Mouse (Mus musculus) forebrain, embryonic 15.5 days (tissue): ENCODE measurements at regions not wholly inside any gene's neighbourhood (a gene's known extent, or its start where the extent isn't known, plus 50 kb on each side); places are given as distances from the start of the nearest gene placed in this dataset.

Source experiments
- ATAC-seq: fragments of 200-750 bp; cut with Nextera tagmentation; replicated peaks from 2 replicates; pipeline ENCODE4 v1.8.0; 2017; ENCODE audit warnings: mild to moderate bottlenecking, moderate TSS enrichment, moderate library complexity
- H3K27ac ChIP-seq: fragments of 300-500 bp; sonication (generic); replicated peaks from 2 replicates; pipeline ENCODE4 v1.5.1; 2015; ENCODE audit warnings: mild to moderate bottlenecking, inconsistent platforms
- H3K27me3 ChIP-seq: fragments of 300-500 bp; sonication (generic); 2 replicates; pipeline ENCODE4 v1.6.1; 2015; ENCODE audit warnings: inconsistent platforms
- H3K36me3 ChIP-seq: fragments of 300-500 bp; sonication (generic); 2 replicates; pipeline ENCODE4 v1.6.1; 2015; ENCODE audit warnings: mild to moderate bottlenecking, inconsistent platforms
- H3K4me1 ChIP-seq: fragments of 300-500 bp; sonication (generic); 2 replicates; pipeline ENCODE4 v1.6.1; 2015; ENCODE audit warnings: inconsistent platforms
- H3K4me2 ChIP-seq: fragments of 300-500 bp; sonication (generic); replicated peaks from 2 replicates; pipeline ENCODE4 v1.6.1; 2015; ENCODE audit warnings: mild to moderate bottlenecking, inconsistent platforms
- H3K4me3 ChIP-seq: fragments of 300-500 bp; sonication (generic); 2 replicates; pipeline ENCODE4 v1.5.1; 2015; ENCODE audit warnings: mild to moderate bottlenecking, inconsistent platforms
- H3K9ac ChIP-seq: fragments of 300-500 bp; sonication (generic); replicated peaks from 2 replicates; pipeline ENCODE4 v1.6.1; 2015; ENCODE audit warnings: mild to moderate bottlenecking, inconsistent platforms
- H3K9me3 ChIP-seq: fragments of 300-500 bp; sonication (generic); 2 replicates; pipeline ENCODE4 v1.6.1; 2016; ENCODE audit warnings: inconsistent platforms
- WGBS: fragments of 180-500 bp; shearing (Covaris S2); methylation state at CpG from one replicate; pipeline ENCODE4 v1.1.7; 2015; ENCODE audit warnings: mixed read lengths; 5-methylcytosine and 5-hydroxymethylcytosine counted together

DNA sequence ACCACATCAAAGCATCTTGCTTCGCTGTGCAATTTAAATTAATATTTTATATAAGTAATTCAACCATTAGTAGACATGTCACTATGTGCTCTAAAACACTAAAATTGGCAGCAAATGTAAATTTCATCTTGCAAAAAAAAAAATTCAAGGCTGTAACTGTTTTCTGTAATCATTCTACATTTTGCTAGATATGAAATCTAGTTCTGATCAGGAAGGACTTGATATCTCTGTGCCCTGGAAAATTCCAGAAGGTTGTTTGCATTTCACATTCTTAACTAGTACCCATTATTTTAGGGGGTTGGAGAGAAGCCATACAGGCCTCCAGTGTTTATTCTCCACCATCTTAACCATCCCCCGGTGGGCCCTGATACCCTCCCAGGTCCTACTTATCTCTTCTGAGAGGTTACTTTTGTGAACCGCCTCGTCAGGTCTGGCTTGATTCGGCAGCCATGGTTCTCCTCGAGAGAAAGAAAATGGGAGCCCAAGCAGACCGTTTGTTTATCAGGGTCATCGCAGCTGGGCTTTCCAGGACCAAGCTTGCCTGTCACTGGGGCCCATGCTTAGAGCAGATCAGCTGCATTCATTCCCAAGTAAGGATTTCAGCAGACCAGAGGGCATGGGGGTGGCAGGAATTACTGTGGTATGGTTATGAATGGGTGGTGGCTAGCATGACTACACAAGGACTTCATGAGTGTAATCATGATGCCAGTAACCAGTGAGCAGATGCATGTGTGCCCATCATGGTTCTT is 226.9 kb upstream of the Trib2 start:
- 90% methylated on average over 8 of the region's 8 CpGs for WGBS
- Histone ChIP-seq H3K36me3 (no peaks in the 10 kb centered on the region), H3K9me3 (no peaks in the 10 kb centered on the region), H3K4me1 (0 out of 2 replicates have a peak, but pooled peaks cover 2% of the 10 kb centered on the region), H3K4me3 (no peak overlapping the region), H3K9ac (no peak overlapping the region), H3K27ac (no peak overlapping the region), H3K4me2 (no peak overlapping the region), H3K27me3 (no peaks in the 10 kb centered on the region)
- ATAC-seq, result no peak

DNA sequence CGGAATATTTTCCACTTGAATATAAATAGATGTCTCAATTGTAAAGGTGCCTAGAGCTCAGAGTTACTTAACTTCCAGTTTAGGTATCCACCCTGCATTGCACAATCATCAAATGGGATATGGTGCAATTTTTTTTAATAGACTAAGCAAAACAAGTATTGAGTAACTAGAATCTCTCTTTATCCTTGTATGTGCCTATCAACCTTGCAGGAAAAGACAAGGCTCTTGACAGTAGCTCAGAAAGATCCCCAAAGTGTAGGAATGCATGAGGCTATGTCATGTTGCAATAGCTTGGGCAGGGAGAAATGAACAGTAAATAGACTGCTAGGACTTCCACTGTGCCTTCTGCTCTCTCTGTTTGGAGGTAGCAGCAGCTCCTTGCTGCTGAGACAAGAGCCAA is 225.6 kb upstream of the Trib2 start:
- H3K9me3 ChIP-seq, result no peaks in the 10 kb centered on the region
- H3K4me3 ChIP-seq, result no peak overlapping the region
- H3K27ac ChIP-seq, result no peak overlapping the region
- WGBS, result 94% methylated on average over 1 of the region's 1 CpGs
- 0 out of 2 replicates have a peak, but pooled peaks cover 2% of the 10 kb centered on the region for H3K4me1 ChIP-seq
- no peak for ATAC-seq
- H3K9ac ChIP-seq, result no peak overlapping the region
- H3K27me3 ChIP-seq, result no peaks in the 10 kb centered on the region
- H3K4me2 ChIP-seq, result no peak overlapping the region
- H3K36me3 ChIP-seq, result no peaks in the 10 kb centered on the region

DNA sequence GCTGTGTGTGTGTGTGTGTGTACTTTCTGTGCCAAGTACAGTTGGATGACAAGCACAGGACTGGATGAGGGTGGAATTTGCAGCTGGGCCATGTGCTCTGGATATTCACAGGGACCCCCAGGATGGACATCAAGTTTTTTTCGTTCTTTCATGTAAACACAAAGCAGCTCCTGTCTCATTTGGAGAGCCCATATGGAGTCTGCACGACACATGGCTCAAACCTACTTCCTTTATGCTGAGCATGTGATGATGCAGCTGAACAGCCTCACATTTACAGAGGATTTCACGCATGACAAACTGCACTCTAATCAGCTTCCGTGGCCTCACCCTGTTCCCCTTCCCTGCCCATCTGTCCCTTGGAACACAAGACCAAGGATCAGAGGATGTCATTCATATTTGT is 224.4 kb upstream of the Trib2 start:
- no peaks in the 10 kb centered on the region for H3K9me3 ChIP-seq
- H3K4me3 ChIP-seq, result no peak overlapping the region
- H3K36me3 ChIP-seq, result no peaks in the 10 kb centered on the region
- no peak overlapping the region for H3K9ac ChIP-seq
- ATAC-seq, result no peak
- H3K27ac ChIP-seq, result no peak overlapping the region
- no peak overlapping the region for H3K4me2 ChIP-seq
- WGBS, result 37% methylated on average over 4 of the region's 4 CpGs
- no peaks in the 10 kb centered on the region for H3K27me3 ChIP-seq
- 0 out of 2 replicates have a peak, but pooled peaks cover under 1% of the 10 kb centered on the region for H3K4me1 ChIP-seq

DNA sequence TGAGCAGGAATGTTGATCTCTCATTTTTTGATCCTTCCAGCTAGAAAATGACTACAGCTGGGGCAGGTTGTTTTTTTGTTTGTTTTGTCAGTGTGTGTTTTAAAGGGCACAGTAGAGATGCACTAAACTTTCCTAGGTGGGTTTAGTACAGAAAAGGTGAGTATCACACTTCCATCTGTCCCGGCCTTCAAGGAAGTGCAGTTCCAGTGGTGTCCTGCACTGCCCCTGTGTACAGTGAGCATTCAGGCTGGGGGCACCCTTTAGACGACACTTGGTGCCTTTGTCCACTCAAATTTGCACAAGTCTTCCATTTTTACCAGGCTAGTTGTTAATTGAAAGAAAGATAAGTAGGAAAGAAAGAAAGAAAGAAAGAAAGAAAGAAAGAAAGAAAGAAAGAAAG is 218.8 kb upstream of the Trib2 start:
- H3K9ac ChIP-seq, result no peak overlapping the region
- no peak overlapping the region for H3K27ac ChIP-seq
- no peaks in the 10 kb centered on the region for H3K27me3 ChIP-seq
- no peaks in the 10 kb centered on the region for H3K9me3 ChIP-seq
- WGBS, result 38% methylated on average over 2 of the region's 2 CpGs
- no peak overlapping the region for H3K4me2 ChIP-seq
- no peak overlapping the region for H3K4me3 ChIP-seq
- H3K4me1 ChIP-seq, result no peaks in the 10 kb centered on the region
- no peaks in the 10 kb centered on the region for H3K36me3 ChIP-seq
- ATAC-seq, result no peak

DNA sequence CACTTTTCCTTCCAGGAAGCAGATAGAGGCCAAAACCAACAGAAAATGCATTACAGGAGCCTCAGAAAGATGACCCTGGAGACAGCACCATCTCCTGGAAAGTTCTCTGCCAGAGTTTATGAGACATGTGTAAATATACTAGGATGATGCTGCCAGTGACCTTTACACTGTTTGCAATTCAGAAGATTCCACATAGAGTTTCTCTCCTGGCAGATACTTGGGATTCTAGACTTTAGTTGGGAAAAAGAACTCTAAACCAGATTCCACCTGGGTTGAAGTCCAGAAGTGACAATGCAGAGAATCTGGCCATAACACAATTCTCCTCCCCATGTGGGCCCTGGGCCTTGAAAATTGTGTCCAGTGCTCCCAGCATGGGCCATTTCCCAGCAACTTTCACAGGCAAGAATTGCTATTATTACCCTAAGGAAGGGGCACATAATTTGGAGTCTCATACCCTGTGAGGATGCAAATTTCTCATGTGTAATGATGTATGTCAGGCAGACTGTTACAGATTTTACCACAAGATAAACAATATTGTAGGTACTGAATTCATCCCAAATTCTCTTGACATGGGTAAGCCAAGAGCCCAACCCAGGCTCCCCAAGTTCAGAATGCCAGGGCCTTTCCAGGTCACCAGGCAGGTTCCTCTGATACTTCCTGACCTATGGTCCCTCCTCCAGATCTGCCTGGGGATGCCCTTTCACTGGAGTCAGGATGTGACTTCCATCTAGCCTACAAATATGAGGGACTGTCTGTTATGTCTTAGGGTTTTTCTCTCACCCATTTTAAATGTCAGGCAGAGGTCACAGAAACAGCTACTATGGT is 218.2 kb upstream of the Trib2 start:
- ATAC-seq, result no peak
- no peak overlapping the region for H3K4me2 ChIP-seq
- no peak overlapping the region for H3K9ac ChIP-seq
- H3K4me3 ChIP-seq, result no peak overlapping the region
- H3K36me3 ChIP-seq, result no peaks in the 10 kb centered on the region
- no peaks in the 10 kb centered on the region for H3K9me3 ChIP-seq
- no peaks in the 10 kb centered on the region for H3K27me3 ChIP-seq
- no peak overlapping the region for H3K27ac ChIP-seq
- no peaks in the 10 kb centered on the region for H3K4me1 ChIP-seq

DNA sequence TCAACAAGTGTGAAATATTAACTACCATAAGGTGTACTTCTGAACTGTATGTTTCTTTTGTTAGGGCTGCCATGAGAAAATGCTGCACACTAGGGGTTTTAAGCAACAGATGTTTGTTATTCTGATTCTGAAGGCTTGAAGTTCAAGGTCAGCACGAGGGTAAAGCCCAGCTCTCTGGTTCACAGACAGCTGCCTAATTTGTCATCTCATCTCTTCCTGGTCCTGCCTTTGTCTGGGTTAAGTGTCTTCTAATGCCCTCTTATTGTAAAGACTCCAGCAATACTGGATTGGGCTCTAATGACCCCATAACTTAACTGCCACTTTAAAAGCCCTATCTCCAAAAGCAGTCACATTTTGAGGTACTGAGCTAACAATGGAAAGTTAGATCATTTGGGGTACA is 209.9 kb upstream of the Trib2 start:
- no peak overlapping the region for H3K4me3 ChIP-seq
- H3K36me3 ChIP-seq, result no peaks in the 10 kb centered on the region
- H3K27ac ChIP-seq, result no peak overlapping the region
- no peak overlapping the region for H3K9ac ChIP-seq
- 26% methylated on average over 1 of the region's 1 CpGs for WGBS
- ATAC-seq, result no peak
- H3K4me1 ChIP-seq, result no peaks in the 10 kb centered on the region
- no peak overlapping the region for H3K4me2 ChIP-seq
- H3K27me3 ChIP-seq, result no peaks in the 10 kb centered on the region
- H3K9me3 ChIP-seq, result no peaks in the 10 kb centered on the region

DNA sequence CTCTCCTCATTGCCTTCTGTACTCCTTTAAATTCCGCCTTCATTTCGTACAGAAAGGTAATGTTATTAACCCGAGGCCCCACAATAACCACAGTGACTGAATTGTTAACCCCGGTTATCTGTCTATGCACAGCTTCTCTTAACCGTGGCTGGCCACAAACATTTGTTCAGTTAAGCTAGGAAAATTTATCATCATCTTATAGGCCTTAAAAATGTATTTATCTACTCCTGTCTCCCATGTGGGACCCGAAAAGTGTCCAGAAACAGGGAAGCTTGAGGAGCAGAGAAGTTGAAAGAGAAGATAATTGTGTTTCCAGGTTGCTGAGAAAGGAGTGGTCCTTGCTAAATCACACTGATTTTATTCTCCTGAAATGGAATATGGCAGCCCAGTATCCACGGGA is 206.6 kb upstream of the Trib2 start:
- 88% methylated on average over 7 of the region's 7 CpGs for WGBS
- Histone ChIP-seq H3K9ac (no peak overlapping the region), H3K27me3 (no peaks in the 10 kb centered on the region), H3K4me1 (no peaks in the 10 kb centered on the region), H3K9me3 (no peaks in the 10 kb centered on the region), H3K36me3 (no peaks in the 10 kb centered on the region), H3K4me3 (no peak overlapping the region), H3K4me2 (no peak overlapping the region), H3K27ac (no peak overlapping the region)
- ATAC-seq, result no peak

DNA sequence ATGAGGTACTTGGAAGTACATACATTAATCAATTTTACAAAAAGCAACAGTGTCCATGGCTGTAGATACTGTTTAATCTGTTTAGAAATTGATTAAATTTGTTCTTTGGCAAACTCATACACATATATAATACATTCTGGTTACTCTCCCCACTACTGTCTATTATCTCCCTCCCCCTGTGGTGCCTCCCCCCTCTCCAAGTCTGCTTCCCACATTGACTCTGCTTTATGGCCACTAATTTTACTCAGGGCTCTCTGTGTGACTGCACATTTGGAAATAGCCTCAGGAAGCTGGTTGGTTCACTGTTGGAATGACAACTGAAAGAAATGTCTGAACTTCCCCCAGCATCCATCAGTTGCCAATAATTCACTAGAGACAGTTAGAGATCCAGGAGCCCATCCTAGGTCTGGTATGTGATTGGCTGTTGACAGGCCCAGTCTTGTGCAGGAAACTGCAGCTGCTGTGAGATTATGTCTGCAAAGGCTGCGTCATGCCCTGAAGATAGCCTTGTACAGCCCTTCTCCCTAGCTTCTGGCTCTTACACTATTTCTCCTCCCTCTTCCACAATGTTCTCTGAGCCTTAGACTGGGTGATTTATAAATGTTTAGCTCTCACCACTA is 204.6 kb upstream of the Trib2 start:
- Histone ChIP-seq H3K4me1 (no peaks in the 10 kb centered on the region), H3K9ac (no peak overlapping the region), H3K4me2 (no peak overlapping the region), H3K27ac (no peak overlapping the region), H3K9me3 (no peaks in the 10 kb centered on the region), H3K27me3 (no peaks in the 10 kb centered on the region), H3K4me3 (no peak overlapping the region), H3K36me3 (no peaks in the 10 kb centered on the region)
- WGBS, result 81% methylated on average over 1 of the region's 1 CpGs
- no peak for ATAC-seq

DNA sequence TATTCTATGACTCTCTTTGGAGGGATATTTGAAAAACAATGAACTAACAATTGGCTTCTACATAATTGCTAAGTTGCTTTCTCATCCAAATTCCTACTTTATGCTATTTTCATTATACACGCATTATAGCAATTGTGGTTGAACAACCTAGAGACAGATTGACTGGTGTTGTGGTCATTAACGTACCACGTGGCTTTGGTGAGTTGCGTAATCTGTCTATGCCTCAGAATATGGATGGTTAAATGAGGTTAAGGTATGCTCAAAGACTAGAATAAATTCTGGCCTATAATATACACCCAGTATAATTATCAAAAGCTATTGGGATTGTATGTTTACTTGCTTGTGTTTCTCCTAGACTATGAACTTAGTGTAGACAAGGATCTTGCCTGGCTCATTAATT is 201.5 kb upstream of the Trib2 start:
- no peak overlapping the region for H3K4me2 ChIP-seq
- 92% methylated on average over 4 of the region's 4 CpGs for WGBS
- H3K36me3 ChIP-seq, result no peaks in the 10 kb centered on the region

DNA sequence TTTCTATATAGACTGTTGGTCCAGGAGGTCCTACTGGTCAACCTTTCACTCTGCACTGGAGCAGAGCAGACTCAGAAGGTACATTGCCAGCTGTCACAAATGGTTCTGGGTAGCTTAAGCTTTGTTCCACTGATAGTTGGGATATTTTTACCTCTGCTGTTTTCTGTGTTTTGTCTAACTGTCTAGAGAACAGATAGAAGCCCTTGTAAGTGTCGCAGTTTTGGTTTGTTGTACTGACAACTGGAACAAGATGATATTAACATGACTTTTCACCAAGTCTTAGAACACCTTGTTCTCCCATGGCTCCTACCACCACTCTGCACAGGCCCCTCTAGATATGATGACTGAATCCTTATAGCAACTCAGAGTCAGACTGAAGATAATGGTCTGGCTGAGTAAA is 199.9 kb upstream of the Trib2 start:
- WGBS, result 95% methylated on average over 1 of the region's 1 CpGs
- no peaks in the 10 kb centered on the region for H3K27me3 ChIP-seq
- H3K36me3 ChIP-seq, result no peaks in the 10 kb centered on the region

More for the DNA sequence above, 201.5 kb upstream of the Trib2 start:
- Histone ChIP-seq H3K9me3 (no peaks in the 10 kb centered on the region), H3K4me3 (no peak overlapping the region), H3K4me1 (no peaks in the 10 kb centered on the region), H3K27me3 (no peaks in the 10 kb centered on the region), H3K27ac (no peak overlapping the region), H3K9ac (no peak overlapping the region)
- ATAC-seq, result no peak

DNA sequence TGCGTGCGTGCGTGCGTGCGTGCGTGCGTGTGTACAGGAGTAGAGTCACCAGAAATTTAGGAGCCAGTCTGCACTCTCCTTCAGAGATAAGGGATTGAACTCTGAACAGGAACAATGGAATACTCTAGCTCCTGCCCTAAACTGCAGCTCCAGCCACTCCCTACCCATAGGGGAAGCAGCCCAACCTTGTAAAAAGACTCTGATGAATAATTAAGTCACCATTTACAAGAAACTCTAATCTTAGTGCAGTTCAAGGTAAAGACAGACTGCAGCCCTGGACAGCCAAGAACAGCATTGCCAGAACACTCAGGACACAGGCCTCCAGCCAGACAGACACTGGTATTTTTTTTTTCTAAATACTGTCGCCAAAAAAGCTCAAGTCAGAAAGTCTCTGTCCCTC is 198.9 kb upstream of the Trib2 start:
- Histone ChIP-seq H3K4me3 (no peak overlapping the region), H3K4me1 (no peaks in the 10 kb centered on the region), H3K9ac (no peak overlapping the region), H3K27me3 (no peaks in the 10 kb centered on the region), H3K9me3 (no peaks in the 10 kb centered on the region), H3K27ac (no peak overlapping the region), H3K36me3 (no peaks in the 10 kb centered on the region), H3K4me2 (no peak overlapping the region)
- WGBS, result 90% methylated on average over 8 of the region's 8 CpGs
- no peak for ATAC-seq

More for the DNA sequence above, 199.9 kb upstream of the Trib2 start:
- no peaks in the 10 kb centered on the region for H3K4me1 ChIP-seq
- H3K4me2 ChIP-seq, result no peak overlapping the region
- H3K4me3 ChIP-seq, result no peak overlapping the region
- H3K27ac ChIP-seq, result no peak overlapping the region
- no peak overlapping the region for H3K9ac ChIP-seq
- H3K9me3 ChIP-seq, result no peaks in the 10 kb centered on the region
- ATAC-seq, result no peak

DNA sequence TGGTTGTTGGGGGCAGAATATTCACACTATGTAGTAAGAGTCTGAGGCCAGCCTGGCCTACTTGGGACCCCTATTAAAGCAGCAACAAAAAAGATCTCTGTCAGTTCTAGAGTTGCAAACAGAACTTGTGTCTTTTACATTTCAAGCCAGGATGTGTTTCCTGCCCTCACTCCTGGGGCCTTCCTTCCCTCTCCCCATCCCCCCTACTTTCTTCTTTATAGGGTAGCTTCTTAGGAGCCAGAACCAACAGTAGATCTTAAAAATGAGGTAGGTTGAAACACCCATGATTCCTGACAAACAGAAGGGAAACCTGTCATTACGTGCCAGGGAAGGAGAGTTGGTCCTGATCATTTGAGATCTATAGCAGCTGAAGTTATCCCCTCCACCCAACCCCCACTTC is 198.0 kb upstream of the Trib2 start:
- WGBS, result 79% methylated on average over 1 of the region's 1 CpGs

More for the DNA sequence above, 198.0 kb upstream of the Trib2 start:
- Histone ChIP-seq H3K27me3 (no peaks in the 10 kb centered on the region), H3K4me3 (no peak overlapping the region), H3K9me3 (no peaks in the 10 kb centered on the region), H3K9ac (no peak overlapping the region), H3K4me2 (no peak overlapping the region), H3K4me1 (peaks cover 3% of the 10 kb centered on the region), H3K36me3 (no peaks in the 10 kb centered on the region), H3K27ac (no peak overlapping the region)
- ATAC-seq, result no peak
